Mouse (Mus musculus) cerebellum, adult 2 months (tissue): ENCODE data around the gene Ppih. TPM values are rescaled to one million over a fixed set of nuclear protein-coding genes. Genes with fewer than 3 reads are reported as not detected.

Source experiments
- DNase-seq, 2 experiments: peaks; one replicate each; pipeline ENCODE4 v3.0.0; 2021
- H3K27ac ChIP-seq: fragments of 200-500 bp; 2 replicates; pipeline ENCODE4 v1.5.1; 2012; ENCODE audit warnings: low read length, control low read depth, inconsistent platforms; ENCODE audit not compliant: insufficient read depth
- H3K27me3 ChIP-seq: fragments of 200-500 bp; 2 replicates; pipeline ENCODE4 v1.6.1; 2012; ENCODE audit warnings: inconsistent platforms, mild to moderate bottlenecking, low read length, moderate library complexity; ENCODE audit not compliant: control insufficient read depth, insufficient read depth
- H3K4me1 ChIP-seq: fragments of 200-500 bp; 2 replicates; pipeline ENCODE4 v1.6.1; 2011; ENCODE audit warnings: low read length; ENCODE audit not compliant: control insufficient read depth, insufficient read depth
- H3K4me3 ChIP-seq: fragments of 200-500 bp; replicated peaks from 2 replicates; pipeline ENCODE3; 2011; ENCODE audit warnings: mild to moderate bottlenecking, low read depth, low read length, control low read depth; ENCODE audit not compliant: insufficient read depth
- CTCF ChIP-seq: fragments of 200-500 bp; IDR thresholded peaks from 2 replicates; pipeline ENCODE4 v1.5.1; 2011; ENCODE audit warnings: low read depth, mild to moderate bottlenecking, control low read depth, low read length, moderate library complexity, borderline replicate concordance; ENCODE audit not compliant: insufficient read depth
- POLR2A ChIP-seq: fragments of 200-500 bp; IDR thresholded peaks from 2 replicates; pipeline ENCODE4 v1.6.1; 2011; ENCODE audit warnings: low read length, control low read depth, borderline replicate concordance; ENCODE audit not compliant: insufficient read depth
- WGBS: fragments of 180-500 bp; shearing (Covaris S2); methylation state at CpG from one replicate; pipeline ENCODE4 v1.1.7; 2018; 5-methylcytosine and 5-hydroxymethylcytosine counted together
- polyA plus RNA-seq: library from polyadenylated mRNA; depleted of rRNA; stranded (reverse); fragments of >200 nt; gene quantifications from 2 replicates; pipeline ENCODE4 v1.2.3, GENCODE M21; 2012

The Ppih gene
- polyA plus RNA-seq, 1 experiment: 26.3 TPM

DNA sequence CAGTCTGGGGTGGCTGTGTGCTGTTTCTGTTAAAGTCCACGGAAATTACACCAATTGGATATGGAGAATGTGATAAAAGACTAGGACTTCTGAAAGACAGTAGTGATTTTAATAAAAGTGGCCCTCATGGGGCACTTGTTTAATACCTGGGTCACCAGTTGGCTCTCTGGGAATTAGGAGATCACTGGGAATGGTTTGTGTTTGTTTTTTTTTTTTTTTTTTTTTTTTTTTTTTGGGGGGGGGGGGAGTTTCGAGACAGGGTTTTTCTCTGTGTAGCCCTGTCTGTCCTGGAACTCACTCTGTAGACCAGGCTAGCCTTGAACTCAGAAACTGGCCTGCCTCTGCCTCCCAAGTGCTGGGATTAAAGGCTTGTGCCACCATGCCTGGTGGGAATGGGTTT lies 44.6 kb downstream of the Ppih start:
- Histone ChIP-seq H3K27ac (peak overlapping the region; percentile 47; the same call in 1 of the 2 replicates), H3K4me1 (no peaks in the 10 kb centered on the region), H3K4me3 (no peak overlapping the region), H3K27me3 (no peaks in the 10 kb centered on the region)
- no peak for TF ChIP-seq POLR2A
- no peak for TF ChIP-seq CTCF
- no peak for DNase-seq
- 64% methylated on average over 2 of the region's 2 CpGs for WGBS

DNA sequence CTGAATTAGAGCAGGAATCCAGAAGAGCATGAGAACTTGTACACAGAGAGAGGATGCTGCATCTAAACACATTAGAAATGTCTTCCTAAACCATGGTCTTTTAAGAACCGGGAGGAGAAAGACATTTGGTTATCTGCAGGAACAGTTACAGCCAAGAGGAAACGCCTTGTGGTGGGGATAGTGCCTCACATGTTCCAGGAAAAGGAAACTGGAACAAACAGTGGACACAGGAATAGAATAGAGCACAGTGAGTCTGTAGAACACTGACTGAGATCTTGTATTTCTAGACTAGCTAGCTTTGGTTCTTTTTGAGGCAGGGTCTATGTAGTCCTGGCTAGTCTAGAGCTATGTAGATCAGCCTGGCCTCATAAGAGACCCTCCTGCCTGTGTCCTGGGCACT lies 45.1 kb downstream of the Ppih start:
- TF ChIP-seq POLR2A: no peak
- TF ChIP-seq CTCF: no peak
- no peaks in the 10 kb centered on the region for H3K27me3 ChIP-seq
- 76% methylated on average over 2 of the region's 2 CpGs for WGBS
- H3K27ac ChIP-seq: peak overlapping the region; percentile 47; the same call in 1 of the 2 replicates
- H3K4me3 ChIP-seq: no peak overlapping the region
- DNase-seq: no peak
- no peaks in the 10 kb centered on the region for H3K4me1 ChIP-seq

DNA sequence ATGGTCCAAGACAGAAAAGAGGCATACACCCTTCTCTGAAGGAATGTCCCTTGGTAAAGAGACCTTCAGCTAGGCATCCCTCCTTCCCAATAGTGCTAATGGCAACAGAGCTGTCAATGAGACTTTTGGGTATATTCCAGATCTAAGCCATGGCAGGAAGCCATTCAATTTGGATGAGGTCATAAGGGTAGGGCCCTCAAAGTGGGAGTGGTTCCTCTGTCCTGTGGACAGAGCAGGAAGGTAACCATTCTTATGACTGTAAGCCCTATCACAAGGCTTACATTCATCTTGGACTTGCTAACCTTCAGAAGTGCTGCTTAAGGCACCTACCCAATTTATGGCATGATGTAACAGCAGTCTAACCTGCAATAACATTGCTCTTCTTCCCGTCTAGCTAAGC lies 45.7 kb downstream of the Ppih start:
- TF ChIP-seq POLR2A (no peak), CTCF (no peak)
- no peaks in the 10 kb centered on the region for H3K4me1 ChIP-seq
- H3K4me3 ChIP-seq: no peak overlapping the region
- H3K27me3 ChIP-seq: no peaks in the 10 kb centered on the region
- no peak for DNase-seq
- 88% methylated on average over 1 of the region's 1 CpGs for WGBS
- no peak overlapping the region for H3K27ac ChIP-seq

DNA sequence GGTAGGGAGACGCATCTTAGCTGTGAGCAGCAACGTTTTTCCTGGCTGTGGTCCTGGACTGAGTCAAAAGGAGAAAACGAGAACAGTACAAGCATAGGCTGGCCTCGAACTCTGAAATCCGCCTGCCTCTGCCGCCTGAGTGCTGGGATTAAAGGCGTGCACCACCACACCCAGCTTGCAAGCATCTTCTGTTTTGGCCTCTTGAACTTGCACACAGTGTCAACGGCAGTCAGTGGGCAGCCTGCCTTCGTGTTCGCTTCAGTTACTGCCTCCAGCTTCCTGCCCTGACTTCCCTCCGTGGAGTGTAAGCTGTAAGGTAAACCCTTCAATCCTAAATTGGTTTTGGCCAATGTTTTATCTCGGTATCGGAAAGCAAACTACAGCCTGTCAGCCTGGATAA lies 53.7 kb downstream of the Ppih start:
- Histone ChIP-seq H3K4me3 (no peak overlapping the region), H3K4me1 (no peaks in the 10 kb centered on the region), H3K27ac (no peak overlapping the region), H3K27me3 (no peaks in the 10 kb centered on the region)
- TF ChIP-seq CTCF (no peak), POLR2A (no peak)
- no peak for DNase-seq
- 74% methylated on average over 13 of the region's 13 CpGs for WGBS

DNA sequence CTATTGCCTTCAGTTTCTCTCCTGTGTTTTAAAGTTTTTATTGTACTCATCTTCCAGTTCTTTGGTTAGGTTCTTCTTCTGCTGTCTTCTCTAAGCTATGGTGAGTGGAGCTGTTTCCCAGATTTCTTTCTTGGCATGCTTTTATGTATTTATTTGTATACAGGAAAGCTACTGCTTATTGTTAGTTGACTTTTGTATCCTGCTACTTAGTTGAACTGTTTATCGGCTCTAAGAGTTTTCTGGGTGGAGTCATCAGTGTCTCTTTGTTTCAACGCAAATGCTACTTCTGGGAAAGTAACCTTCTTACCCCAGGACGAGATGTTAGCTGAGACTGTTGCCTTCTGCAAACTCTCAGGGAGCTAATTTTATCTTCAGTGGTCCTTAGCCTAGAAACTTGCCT lies 56.9 kb downstream of the Ppih start:
- Histone ChIP-seq H3K27ac (no peak overlapping the region), H3K4me1 (no peaks in the 10 kb centered on the region), H3K27me3 (no peaks in the 10 kb centered on the region), H3K4me3 (no peak overlapping the region)
- TF ChIP-seq POLR2A (no peak), CTCF (no peak)
- WGBS: 71% methylated on average over 3 of the region's 3 CpGs
- DNase-seq: no peak

DNA sequence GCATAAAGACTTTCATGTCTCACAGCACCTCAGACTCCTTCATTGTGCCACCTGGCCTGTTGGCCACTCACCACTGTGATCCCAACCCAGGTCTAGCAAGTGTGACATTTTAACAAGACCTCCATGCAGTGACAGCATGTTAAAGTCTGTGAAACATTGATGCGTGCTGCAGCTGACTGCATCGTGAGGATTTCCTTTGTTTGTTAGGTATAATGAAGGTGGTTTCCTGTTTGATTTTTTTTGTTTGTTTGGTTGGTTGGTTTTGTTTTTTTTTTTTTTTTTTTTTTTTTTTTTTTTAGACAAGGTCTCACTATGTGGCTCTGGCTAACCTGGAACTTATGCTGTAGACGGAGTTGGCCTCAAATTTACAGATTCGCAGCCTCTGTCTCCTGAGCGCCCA lies 57.9 kb downstream of the Ppih start:
- WGBS: 93% methylated on average over 5 of the region's 5 CpGs
- TF ChIP-seq CTCF: no peak
- TF ChIP-seq POLR2A: no peak
- no peaks in the 10 kb centered on the region for H3K27me3 ChIP-seq

DNA sequence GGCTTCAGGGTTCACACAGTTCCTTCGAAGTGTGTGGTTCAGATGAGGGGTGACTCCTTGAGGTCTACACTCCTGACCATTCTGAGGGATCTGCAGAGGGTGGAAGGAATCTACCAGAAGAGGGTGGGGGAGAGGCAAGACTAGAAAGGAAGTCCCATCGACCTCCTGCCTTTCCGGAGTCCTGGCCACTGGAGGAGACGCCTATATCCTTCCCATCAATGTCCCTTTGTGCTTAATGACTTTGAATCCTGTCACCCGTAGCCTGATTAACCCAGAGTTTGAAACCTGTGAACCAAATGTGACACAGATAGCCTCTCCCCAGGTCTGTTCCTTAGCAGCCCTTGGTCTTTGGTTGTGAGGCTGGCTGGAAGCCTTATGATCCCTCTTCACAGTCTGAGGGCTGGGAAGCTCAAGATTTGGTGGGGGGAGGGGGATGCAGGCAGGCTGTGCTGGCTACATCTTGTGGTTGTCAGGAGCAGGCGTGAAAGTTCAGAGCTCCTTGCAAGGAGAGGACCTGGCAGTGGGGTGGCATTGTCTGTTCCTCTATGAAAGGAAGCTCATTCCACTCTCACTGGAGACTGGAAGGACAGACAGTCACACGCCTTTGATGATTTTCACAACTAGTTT lies 59.1 kb downstream of the Ppih start:
- TF ChIP-seq POLR2A: no peak
- no peak for TF ChIP-seq CTCF
- Histone ChIP-seq H3K4me1 (no peaks in the 10 kb centered on the region), H3K27ac (no peak overlapping the region), H3K4me3 (no peak overlapping the region), H3K27me3 (no peaks in the 10 kb centered on the region)
- no peak for DNase-seq
- WGBS: 68% methylated on average over 7 of the region's 7 CpGs

More for the DNA sequence above, 57.9 kb downstream of the Ppih start:
- Histone ChIP-seq H3K4me3 (no peak overlapping the region), H3K27ac (no peak overlapping the region), H3K4me1 (no peaks in the 10 kb centered on the region)
- DNase-seq: no peak
